Mouse (Mus musculus): ENCODE results near the gene Muc5b. TPM values are rescaled to one million over a fixed set of nuclear protein-coding genes. Genes with fewer than 3 reads are reported as not detected.

The Muc5b gene
- total and polyA plus RNA-seq, 3 experiments = 0.01 TPM; not detected in 2

GRCm38 (mm10) chr7:141901825-141902224 lies 63.0 kb downstream of the Muc5b start:
- H3K9ac ChIP-seq (ENCODE audit: control insufficient read depth, low read depth, low read length, poor library complexity, severe bottlenecking) = peak overlapping the region; percentile 93
- peaks cover 45% of the 10 kb centered on the region for H3K79me2 ChIP-seq (ENCODE audit: control insufficient read depth, insufficient read depth, low read length, poor library complexity)
- H3K27me3 ChIP-seq (ENCODE audit: control insufficient read depth in 1 of 2, insufficient read depth in 2 of 2, low read length in 2 of 2) = no peaks in the 10 kb centered on the region
- peak overlapping the region; percentile 87 to 92 for H3K4me3 ChIP-seq (ENCODE audit: control insufficient read depth in 1 of 2, insufficient read depth in 1 of 2, low read depth in 2 of 2, low read length in 2 of 2)
- H3K9me3 ChIP-seq (replicated peaks; ENCODE audit: insufficient read depth, low read length) = no peaks in the 10 kb centered on the region
- H3K4me1 ChIP-seq (ENCODE audit: control insufficient read depth in 1 of 2, insufficient read depth in 2 of 2, low read length in 2 of 2) = peaks cover 8 to 26% of the 10 kb centered on the region in 2 experiments
- TF ChIP-seq JUND (IDR thresholded peaks at IDR 0.05; ENCODE audit: low read depth, low read length) (no peak), MAX (IDR thresholded peaks at IDR 0.05; ENCODE audit: low read length) (no peak), MEF2A (IDR thresholded peaks at IDR 0.05; ENCODE audit: extremely low read depth, insufficient replicate concordance, low read depth, low read length, poor library complexity, severe bottlenecking) (no peak), RCOR1 (IDR thresholded peaks at IDR 0.05; ENCODE audit: low read depth, low read length) (no peak), MXI1 (IDR thresholded peaks at IDR 0.05; ENCODE audit: low read depth, low read length) (peak; percentile 18; the same call in 1 of the 2 replicates), MYC (IDR thresholded peaks at IDR 0.05; ENCODE audit: low read depth, low read length) (no peak), CHD1 (IDR thresholded peaks at IDR 0.05; ENCODE audit: low read depth, low read length) (0 out of 2 replicates have a peak, but pooled peaks have one; percentile 44), POLR2AphosphoS2 (IDR thresholded peaks at IDR 0.05; ENCODE audit: low read length) (no peak), USF2 (IDR thresholded peaks at IDR 0.05; ENCODE audit: borderline replicate concordance in 1 of 2, insufficient read depth in 1 of 2, low read depth in 1 of 2, low read length in 2 of 2) (no peak), E2F4 (IDR thresholded peaks at IDR 0.05; ENCODE audit: borderline replicate concordance, low read depth, low read length) (no peak)
- H3K27ac ChIP-seq (ENCODE audit: control insufficient read depth, low read depth, low read length) = peak overlapping the region; percentile 57
- peaks cover 0 to 24% of the 10 kb centered on the region in 2 experiments; a peak in 3 of 4 replicates for H3K36me3 ChIP-seq (ENCODE audit: control insufficient read depth in 1 of 2, insufficient read depth in 2 of 2, low read length in 2 of 2)
- peak; percentile 59 for DNase-seq (ENCODE audit: low read depth, low spot score)

GRCm38 (mm10) chr7:141902269-141902729 lies 63.4 kb downstream of the Muc5b start:
- Histone ChIP-seq H3K9ac (ENCODE audit: control insufficient read depth, low read depth, low read length, poor library complexity, severe bottlenecking) (peak overlapping the region; percentile 93), H3K79me2 (ENCODE audit: control insufficient read depth, insufficient read depth, low read length, poor library complexity) (peaks cover 41% of the 10 kb centered on the region), H3K27me3 (ENCODE audit: control insufficient read depth in 1 of 2, insufficient read depth in 2 of 2, low read length in 2 of 2) (no peaks in the 10 kb centered on the region), H3K27ac (ENCODE audit: control insufficient read depth, low read depth, low read length) (peak overlapping the region; percentile 57), H3K4me3 (ENCODE audit: control insufficient read depth in 1 of 2, insufficient read depth in 1 of 2, low read depth in 2 of 2, low read length in 2 of 2) (peak overlapping the region; percentile 87 to 92), H3K36me3 (ENCODE audit: control insufficient read depth in 1 of 2, insufficient read depth in 2 of 2, low read length in 2 of 2) (peaks cover 0 to 24% of the 10 kb centered on the region in 2 experiments; a peak in 3 of 4 replicates), H3K9me3 (replicated peaks; ENCODE audit: insufficient read depth, low read length) (no peaks in the 10 kb centered on the region), H3K4me1 (ENCODE audit: control insufficient read depth in 1 of 2, insufficient read depth in 2 of 2, low read length in 2 of 2) (peaks cover 8 to 26% of the 10 kb centered on the region in 2 experiments)
- TF ChIP-seq MAZ (IDR thresholded peaks at IDR 0.05; ENCODE audit: low read depth, low read length) = peak; percentile 52; the same call in 1 of the 2 replicates
- peak; percentile 86 for TF ChIP-seq TBP (IDR thresholded peaks at IDR 0.05; ENCODE audit: low read depth, low read length)
- TF ChIP-seq CHD1 (IDR thresholded peaks at IDR 0.05; ENCODE audit: low read depth, low read length) = 0 out of 2 replicates have a peak, but pooled peaks have one; percentile 21
- TF ChIP-seq ZMIZ1 (IDR thresholded peaks at IDR 0.05; ENCODE audit: low read depth, low read length) = peak; percentile 78
- TF ChIP-seq ETS1 (IDR thresholded peaks at IDR 0.05; ENCODE audit: low read depth, low read length) = peak; percentile 58; the same call in 1 of the 2 replicates
- TF ChIP-seq EP300 (IDR thresholded peaks at IDR 0.05; ENCODE audit: low read depth in 1 of 2, low read length in 2 of 2) = peak in 1 of 2 experiments; percentile 44; a peak in 2 of 4 replicates
- peak; percentile 87 for TF ChIP-seq SIN3A (IDR thresholded peaks at IDR 0.05; ENCODE audit: low read length)
- peak; percentile 91 for TF ChIP-seq NELFE (IDR thresholded peaks at IDR 0.05; ENCODE audit: low read depth, low read length)
- TF ChIP-seq MXI1 (IDR thresholded peaks at IDR 0.05; ENCODE audit: low read depth, low read length) = peak; percentile 69
- no peak for TF ChIP-seq ZC3H11A (IDR thresholded peaks at IDR 0.05; ENCODE audit: low read depth, low read length)
- no peak for TF ChIP-seq RCOR1 (IDR thresholded peaks at IDR 0.05; ENCODE audit: low read depth, low read length)
- peak; percentile 87 for TF ChIP-seq POLR2AphosphoS2 (IDR thresholded peaks at IDR 0.05; ENCODE audit: low read length)
- TF ChIP-seq NRF1 (IDR thresholded peaks at IDR 0.05; ENCODE audit: insufficient read depth, low read depth, low read length, poor library complexity, severe bottlenecking) = peak; percentile 92
- peak; percentile 47; the same call in 1 of the 2 replicates for TF ChIP-seq MYB (IDR thresholded peaks at IDR 0.05; ENCODE audit: low read depth, low read length)
- TF ChIP-seq POLR2AphosphoS5 (IDR thresholded peaks at IDR 0.05; ENCODE audit: borderline replicate concordance, low read depth, low read length) = no peak
- TF ChIP-seq USF1 (IDR thresholded peaks at IDR 0.05; ENCODE audit: low read depth, low read length) = peak; percentile 89
- TF ChIP-seq HCFC1 (IDR thresholded peaks at IDR 0.05; ENCODE audit: low read depth, low read length) = peak; percentile 79
- TF ChIP-seq ELF1 (IDR thresholded peaks at IDR 0.05; ENCODE audit: low read depth, low read length) = peak; percentile 73
- no peak for TF ChIP-seq UBTF (IDR thresholded peaks at IDR 0.05; ENCODE audit: borderline replicate concordance, insufficient read depth, low read depth, low read length)
- TF ChIP-seq CTCF (IDR thresholded peaks at IDR 0.05 in 2 of 3, conservative IDR thresholded peaks at IDR 0.05 in 1 of 3; ENCODE audit: control insufficient read depth in 1 of 3, insufficient read depth in 1 of 3, low read depth in 2 of 3, low read length in 3 of 3, poor library complexity in 1 of 3, severe bottlenecking in 1 of 3) = no peak
- TF ChIP-seq E2F4 (IDR thresholded peaks at IDR 0.05; ENCODE audit: borderline replicate concordance, low read depth, low read length) = no peak
- TF ChIP-seq TCF12 (IDR thresholded peaks at IDR 0.05; ENCODE audit: low read depth, low read length) = peak; percentile 60
- TF ChIP-seq POLR2A (IDR thresholded peaks at IDR 0.05; ENCODE audit: control insufficient read depth in 1 of 2, insufficient read depth in 1 of 2, low read depth in 1 of 2, low read length in 2 of 2, poor library complexity in 1 of 2) = peak; percentile 76 to 89
- TF ChIP-seq MAX (IDR thresholded peaks at IDR 0.05; ENCODE audit: low read length) = peak; percentile 62; the same call in 1 of the 2 replicates
- DNase-seq (ENCODE audit: low read depth, low spot score) = peak; percentile 99
